Mouse (Mus musculus): Measurements from ENCODE around the gene Arhgef9. TPM values are rescaled to one million over a fixed set of nuclear protein-coding genes. Genes with fewer than 3 reads are reported as not detected.

Arhgef9 gene
- polyA plus RNA-seq, 1 experiment: 2.4 TPM

DNA sequence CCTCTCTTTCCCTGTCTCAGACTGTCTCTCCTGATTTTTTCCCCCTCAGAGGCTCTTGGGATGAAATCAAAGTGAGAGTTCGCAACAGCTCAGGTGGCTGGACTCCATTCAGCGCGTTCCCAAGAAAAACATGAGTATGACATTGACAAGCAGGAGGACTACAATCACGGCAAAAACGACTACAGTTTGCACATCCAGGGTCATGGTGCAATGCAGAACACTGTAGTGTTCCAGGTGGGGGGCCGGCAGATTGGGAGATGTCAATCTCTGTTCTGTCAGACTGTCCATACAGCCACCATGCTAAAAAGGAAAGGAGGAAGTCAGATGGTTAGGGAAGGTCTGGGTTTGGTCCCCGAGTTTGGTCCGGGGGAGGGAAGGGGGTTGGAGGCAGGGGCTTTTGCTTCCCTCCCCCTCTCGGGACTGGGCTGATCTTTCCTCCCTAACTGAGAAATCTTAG, 31.0 kb downstream of the Arhgef9 start:
- peak overlapping the region; percentile 81 for H3K4me2 ChIP-seq (ENCODE audit: low read depth)
- peak overlapping the region; percentile 49 for H3K4me3 ChIP-seq
- H3K27me3 ChIP-seq (ENCODE audit: control insufficient read depth, insufficient read depth, insufficient read length): no peaks in the 10 kb centered on the region
- no peak overlapping the region for H3ac ChIP-seq (ENCODE audit: control insufficient read depth, insufficient read length)
- TF ChIP-seq MAX (IDR thresholded peaks at IDR 0.05; ENCODE audit: low read depth) (no peak), E2F4 (IDR thresholded peaks at IDR 0.05; ENCODE audit: insufficient read depth) (no peak), MYOG (IDR thresholded peaks at IDR 0.05; ENCODE audit: control insufficient read depth in 1 of 3, insufficient read depth in 1 of 3, insufficient read length in 2 of 3, low read depth in 2 of 3) (no peak), USF1 (IDR thresholded peaks at IDR 0.05; ENCODE audit: low read depth) (no peak), CEBPB (IDR thresholded peaks at IDR 0.05; ENCODE audit: insufficient read depth, poor library complexity, severe bottlenecking) (no peak), POLR2A (IDR thresholded peaks at IDR 0.05; ENCODE audit: insufficient read length, low read depth) (no peak), SRF (IDR thresholded peaks at IDR 0.05; ENCODE audit: control insufficient read depth, insufficient read length, low read depth) (no peak)
- no peaks in the 10 kb centered on the region for H3K79me2 ChIP-seq (ENCODE audit: control insufficient read depth, insufficient read depth)
- no peaks in the 10 kb centered on the region for H3K36me3 ChIP-seq (ENCODE audit: control insufficient read depth, insufficient read depth)

DNA sequence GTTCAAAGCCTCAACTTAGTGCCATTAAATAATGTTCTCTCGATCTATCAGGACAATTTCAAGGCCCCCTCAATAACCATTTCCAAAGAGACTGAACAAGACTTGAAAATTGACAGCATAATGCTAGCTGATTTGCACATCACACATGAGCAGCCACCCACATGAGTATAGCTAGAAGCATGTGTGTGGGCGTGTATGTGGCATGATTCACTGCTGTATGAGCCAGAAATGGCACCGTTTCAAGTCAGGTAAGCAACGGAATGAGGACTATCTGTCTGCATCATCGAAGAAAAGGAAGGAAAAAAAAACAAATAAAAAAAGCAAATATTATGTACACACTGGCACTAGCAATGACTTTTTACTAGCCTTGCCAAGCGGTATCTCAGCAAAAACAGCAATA, 32.5 kb downstream of the Arhgef9 start:
- TF ChIP-seq MAX (IDR thresholded peaks at IDR 0.05; ENCODE audit: low read depth) (no peak), REST (IDR thresholded peaks at IDR 0.05; ENCODE audit: insufficient read depth, insufficient read length) (no peak), POLR2A (IDR thresholded peaks at IDR 0.05; ENCODE audit: insufficient read length, low read depth) (no peak), E2F4 (IDR thresholded peaks at IDR 0.05; ENCODE audit: insufficient read depth) (no peak), SRF (IDR thresholded peaks at IDR 0.05; ENCODE audit: control insufficient read depth, insufficient read length, low read depth) (no peak), POLR2AphosphoS2 (IDR thresholded peaks at IDR 0.05; ENCODE audit: insufficient read length, low read depth) (no peak), TCF3 (IDR thresholded peaks at IDR 0.05; ENCODE audit: insufficient read length, low read depth) (no peak), MYOD1 (IDR thresholded peaks at IDR 0.05; ENCODE audit: control insufficient read depth in 1 of 3, insufficient read length in 2 of 3, low read depth in 2 of 3) (no peak), USF1 (IDR thresholded peaks at IDR 0.05; ENCODE audit: low read depth) (no peak), CEBPB (IDR thresholded peaks at IDR 0.05; ENCODE audit: insufficient read depth, poor library complexity, severe bottlenecking) (no peak), MYOG (IDR thresholded peaks at IDR 0.05; ENCODE audit: control insufficient read depth in 1 of 3, insufficient read depth in 1 of 3, insufficient read length in 2 of 3, low read depth in 2 of 3) (no peak), TCF12 (IDR thresholded peaks at IDR 0.05; ENCODE audit: insufficient read depth, poor library complexity, severe bottlenecking) (no peak)
- Histone ChIP-seq H3K4me3 (peak overlapping the region; percentile 49), H3K27me3 (ENCODE audit: control insufficient read depth, insufficient read depth, insufficient read length) (no peaks in the 10 kb centered on the region), H3K4me2 (ENCODE audit: low read depth) (peak overlapping the region; percentile 81), H3ac (ENCODE audit: control insufficient read depth, insufficient read length) (no peak overlapping the region), H3K36me3 (ENCODE audit: control insufficient read depth, insufficient read depth) (no peaks in the 10 kb centered on the region), H3K79me2 (ENCODE audit: control insufficient read depth, insufficient read depth) (no peaks in the 10 kb centered on the region)

DNA sequence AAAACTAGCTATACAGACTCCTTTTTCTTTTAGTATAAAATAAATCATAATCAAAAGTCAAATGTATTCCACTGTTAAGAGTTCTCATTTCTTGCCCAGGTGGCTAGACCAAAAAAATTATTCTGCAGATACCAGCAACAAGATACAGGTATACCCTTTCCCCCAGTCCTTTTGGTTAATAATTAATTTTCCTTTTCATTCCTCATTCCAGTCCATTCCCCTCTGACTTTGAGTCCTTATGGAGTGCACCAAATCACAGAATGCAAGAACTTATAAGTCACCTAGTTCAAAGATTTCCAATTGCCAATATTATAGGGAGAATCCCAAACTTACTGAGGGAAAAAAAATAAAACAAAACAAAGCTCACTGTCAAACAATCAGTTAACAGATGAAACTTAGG, 33.2 kb downstream of the Arhgef9 start:
- Histone ChIP-seq H3K4me3 (no peak overlapping the region), H3K79me2 (ENCODE audit: control insufficient read depth, insufficient read depth) (no peaks in the 10 kb centered on the region), H3K4me2 (ENCODE audit: low read depth) (peak overlapping the region; percentile 81), H3K36me3 (ENCODE audit: control insufficient read depth, insufficient read depth) (no peaks in the 10 kb centered on the region), H3ac (ENCODE audit: control insufficient read depth, insufficient read length) (no peak overlapping the region), H3K27me3 (ENCODE audit: control insufficient read depth, insufficient read depth, insufficient read length) (no peaks in the 10 kb centered on the region)
- no peak for TF ChIP-seq MYOG (IDR thresholded peaks at IDR 0.05; ENCODE audit: control insufficient read depth in 1 of 3, insufficient read depth in 1 of 3, insufficient read length in 2 of 3, low read depth in 2 of 3)
- no peak for TF ChIP-seq TCF12 (IDR thresholded peaks at IDR 0.05; ENCODE audit: insufficient read depth, poor library complexity, severe bottlenecking)
- no peak for TF ChIP-seq MAX (IDR thresholded peaks at IDR 0.05; ENCODE audit: low read depth)
- no peak for TF ChIP-seq POLR2AphosphoS2 (IDR thresholded peaks at IDR 0.05; ENCODE audit: insufficient read length, low read depth)

GRCm38 (mm10) chrX:95156833-95157386, 39.7 kb downstream of the Arhgef9 start:
- no peak overlapping the region for H3K4me2 ChIP-seq (ENCODE audit: low read depth)
- no peaks in the 10 kb centered on the region for H3K36me3 ChIP-seq (ENCODE audit: control insufficient read depth, insufficient read depth)
- no peak overlapping the region for H3ac ChIP-seq (ENCODE audit: control insufficient read depth, insufficient read length)
- no peak overlapping the region for H3K4me3 ChIP-seq
- H3K79me2 ChIP-seq (ENCODE audit: control insufficient read depth, insufficient read depth): no peaks in the 10 kb centered on the region
- no peaks in the 10 kb centered on the region for H3K27me3 ChIP-seq (ENCODE audit: control insufficient read depth, insufficient read depth, insufficient read length)
- TF ChIP-seq SRF (IDR thresholded peaks at IDR 0.05; ENCODE audit: control insufficient read depth, insufficient read length, low read depth): no peak
- TF ChIP-seq USF1 (IDR thresholded peaks at IDR 0.05; ENCODE audit: low read depth): no peak
- TF ChIP-seq POLR2A (IDR thresholded peaks at IDR 0.05; ENCODE audit: insufficient read length, low read depth): no peak
- no peak for TF ChIP-seq MYOD1 (IDR thresholded peaks at IDR 0.05; ENCODE audit: control insufficient read depth in 1 of 3, insufficient read length in 2 of 3, low read depth in 2 of 3)
- no peak for TF ChIP-seq MAX (IDR thresholded peaks at IDR 0.05; ENCODE audit: low read depth)
- TF ChIP-seq TCF12 (IDR thresholded peaks at IDR 0.05; ENCODE audit: insufficient read depth, poor library complexity, severe bottlenecking): no peak
- no peak for TF ChIP-seq TCF3 (IDR thresholded peaks at IDR 0.05; ENCODE audit: insufficient read length, low read depth)
- no peak for TF ChIP-seq POLR2AphosphoS2 (IDR thresholded peaks at IDR 0.05; ENCODE audit: insufficient read length, low read depth)

DNA sequence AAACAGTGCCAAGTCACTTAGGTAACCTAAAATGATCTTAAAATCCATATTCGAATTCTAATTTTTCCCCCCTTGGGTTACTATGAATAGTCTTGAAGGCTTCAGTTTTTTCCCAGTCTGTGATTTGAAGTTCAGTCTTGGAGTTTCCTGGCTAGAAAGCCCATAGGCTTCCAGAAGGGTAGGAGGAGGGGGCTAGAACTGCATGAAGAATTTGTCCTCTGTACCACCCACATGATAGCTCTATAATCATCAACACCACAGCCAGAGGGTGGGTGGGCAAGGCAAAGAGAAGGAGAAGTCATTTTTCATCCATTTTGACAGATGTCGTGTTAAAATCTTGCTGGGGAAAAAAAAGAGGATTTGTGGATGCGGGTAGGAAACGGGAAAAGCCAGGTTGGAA, 58.0 kb downstream of the Arhgef9 start:
- H3ac ChIP-seq (ENCODE audit: control insufficient read depth, insufficient read length): no peak overlapping the region
- no peak for TF ChIP-seq MAX (IDR thresholded peaks at IDR 0.05; ENCODE audit: low read depth)
- no peak for TF ChIP-seq SRF (IDR thresholded peaks at IDR 0.05; ENCODE audit: control insufficient read depth, insufficient read length, low read depth)
- no peak for TF ChIP-seq POLR2A (IDR thresholded peaks at IDR 0.05; ENCODE audit: insufficient read length, low read depth)
- no peak for TF ChIP-seq E2F4 (IDR thresholded peaks at IDR 0.05; ENCODE audit: insufficient read depth)
- no peak for TF ChIP-seq MYOG (IDR thresholded peaks at IDR 0.05; ENCODE audit: control insufficient read depth in 1 of 3, insufficient read depth in 1 of 3, insufficient read length in 2 of 3, low read depth in 2 of 3)
- no peak for TF ChIP-seq TCF12 (IDR thresholded peaks at IDR 0.05; ENCODE audit: insufficient read depth, poor library complexity, severe bottlenecking)
- no peak for TF ChIP-seq MYOD1 (IDR thresholded peaks at IDR 0.05; ENCODE audit: control insufficient read depth in 1 of 3, insufficient read length in 2 of 3, low read depth in 2 of 3)
- no peak for TF ChIP-seq CEBPB (IDR thresholded peaks at IDR 0.05; ENCODE audit: insufficient read depth, poor library complexity, severe bottlenecking)
- TF ChIP-seq REST (IDR thresholded peaks at IDR 0.05; ENCODE audit: insufficient read depth, insufficient read length): no peak
- no peak for TF ChIP-seq POLR2AphosphoS2 (IDR thresholded peaks at IDR 0.05; ENCODE audit: insufficient read length, low read depth)
- TF ChIP-seq USF1 (IDR thresholded peaks at IDR 0.05; ENCODE audit: low read depth): no peak
- TF ChIP-seq TCF3 (IDR thresholded peaks at IDR 0.05; ENCODE audit: insufficient read length, low read depth): no peak

More for the DNA sequence above, 58.0 kb downstream of the Arhgef9 start:
- Histone ChIP-seq H3K4me3 (no peak overlapping the region), H3K27me3 (ENCODE audit: control insufficient read depth, insufficient read depth, insufficient read length) (no peaks in the 10 kb centered on the region), H3K79me2 (ENCODE audit: control insufficient read depth, insufficient read depth) (no peaks in the 10 kb centered on the region), H3K36me3 (ENCODE audit: control insufficient read depth, insufficient read depth) (no peaks in the 10 kb centered on the region), H3K4me2 (ENCODE audit: low read depth) (no peak overlapping the region)

Data from myocyte (in vitro differentiated cells).